Comparison of ENCODE assay signal across 8 mouse cellular contexts in genomic region chr5:123603496-123603895, GRCm38 (mm10). TPM values are rescaled to one million over a fixed set of nuclear protein-coding genes. Genes with fewer than 3 reads are reported as not detected.
A peak's percentile ranks its signal among the peaks of the same experiment; 100 is the strongest.
DNase-seq lines count a peak whose midpoint lies in the region; ATAC-seq lines count a peak whose summit lies in the region.
"Had no signal": no experiment of that assay in that cellular context is flagged by ENCODE, and none has a peak within 500 bp of the region (broad histone marks: within the 10 kb centered on the region; RNA-seq: fewer than 3 reads in every experiment).

No protein-coding gene starts in this region.

- intact Hi-C loops in left cerebral cortex, postnatal 4 days (cut with DNase I) = no loop called here
- intact Hi-C loops in left cerebral cortex, postnatal 36 days (cut with DNase I) = loop anchor here (1.0 kb wide), 1 partner anchor 9 kb away; no protein-coding TSS in a partner anchor

- no peak overlapping the region for H3K9ac ChIP-seq in heart, embryonic 15.5 days
- H3K9ac ChIP-seq in intestine, embryonic 16.5 days (ENCODE audit: low read depth, low read length) = no peak overlapping the region

- 30% methylated on average over 11 of the region's 11 CpGs for WGBS in heart, embryonic 15.5 days
- WGBS in intestine, embryonic 16.5 days = 52% methylated on average over 11 of the region's 11 CpGs

- H3K9me3 ChIP-seq in heart, embryonic 15.5 days (replicated peaks) = no peaks in the 10 kb centered on the region
- no peaks in the 10 kb centered on the region for H3K9me3 ChIP-seq in intestine, embryonic 16.5 days (ENCODE audit: control insufficient read depth, low read length)

- H3K27ac ChIP-seq in heart, embryonic 15.5 days = no peak overlapping the region
- H3K27ac ChIP-seq in intestine, embryonic 16.5 days (ENCODE audit: low read length) = no peak overlapping the region

- 0 out of 2 replicates have a peak, but pooled peaks have one; percentile 25 for ATAC-seq in heart, embryonic 15.5 days (replicated peaks; ENCODE audit: insufficient number of reproducible peaks, insufficient read depth, low FRiP score, low read depth)
- no peak for ATAC-seq in intestine, embryonic 16.5 days

- peaks cover 36% of the 10 kb centered on the region for H3K36me3 ChIP-seq in heart, embryonic 15.5 days
- H3K36me3 ChIP-seq in intestine, embryonic 16.5 days (ENCODE audit: control insufficient read depth, insufficient read depth, low read length) = no peaks in the 10 kb centered on the region; the same call in 1 of the 2 replicates

- H3K4me2 ChIP-seq in heart, embryonic 15.5 days = no peak overlapping the region
- no peak overlapping the region for H3K4me2 ChIP-seq in intestine, embryonic 16.5 days (ENCODE audit: low read depth, low read length)

- peak; percentile 68 for DNase-seq in left cerebral cortex, adult 11 months (ENCODE audit: low spot score)
- no peak for DNase-seq in left cerebral cortex, postnatal 4 days
- peak; percentile 42 for DNase-seq in brain, embryonic 18.5 days (ENCODE audit: low read depth, low spot score)
- peak; percentile 65 to 72 for DNase-seq in left cerebral cortex, postnatal 36 days (ENCODE audit: low spot score in 2 of 2)
- DNase-seq in cerebellum, adult 8-10 months = no peak

- H3K4me1 ChIP-seq in heart, embryonic 15.5 days (replicated peaks) = peaks cover 15% of the 10 kb centered on the region
- H3K4me1 ChIP-seq in intestine, embryonic 16.5 days (ENCODE audit: control insufficient read depth, insufficient read depth, low read length) = no peaks in the 10 kb centered on the region

- H3K27me3 ChIP-seq in heart, embryonic 15.5 days = no peaks in the 10 kb centered on the region
- H3K27me3 ChIP-seq in intestine, embryonic 16.5 days (replicated peaks; ENCODE audit: control insufficient read depth, insufficient read depth, low read length) = no peaks in the 10 kb centered on the region

- H3K4me3 ChIP-seq in heart, embryonic 15.5 days = no peak overlapping the region
- H3K4me3 ChIP-seq in intestine, embryonic 16.5 days (ENCODE audit: low read length) = no peak overlapping the region
- H3K4me3 ChIP-seq: myocyte had no signal

RNA-seq across cellular contexts. Expression of gene Vps33a, which starts 30.7 kb away (rescaled TPM):
- 10 to 100 TPM; 71.2 to 83.2 TPM for total RNA-seq in left cerebral cortex, postnatal 4 days (2021)
- 17.3 and 21.1 TPM in 2 replicates for polyA plus RNA-seq in heart, embryonic 15.5 days (2015; fragmentation: Nextera tagmentation; extraction: Ambion mirVana)
- 100 to 1,000 TPM in 1 of 2 experiments, 10 to 100 TPM in 1; 93.9 to 101 TPM for total RNA-seq in left cerebral cortex, postnatal 36 days (2021)
- 31.6 and 33.5 TPM in 2 replicates for polyA plus RNA-seq in intestine, embryonic 16.5 days (2015; fragmentation: Nextera tagmentation; extraction: Ambion mirVana)

Comparison
In these comparisons a context has a peak if more than half of its experiments do, and no peak if none do; other contexts are left out.
1. DNase-seq: peak in left cerebral cortex, adult 11 months (single experiment), brain, embryonic 18.5 days (single experiment) and left cerebral cortex, postnatal 36 days (2 of 2); none in left cerebral cortex, postnatal 4 days (single experiment) and cerebellum, adult 8-10 months (single experiment).